Mouse (Mus musculus) left cerebral cortex, postnatal 14 days (tissue): Measurements from ENCODE around the gene Cadps. TPM values are rescaled to one million over a fixed set of nuclear protein-coding genes. Genes with fewer than 3 reads are reported as not detected.

Source experiments
- DNase-seq, 2 experiments: peaks; one replicate each; pipeline ENCODE4 v3.0.0; 2021 to 2022; ENCODE audit warnings: low spot score in 2 of 2, mixed read lengths in 1 of 2
- intact Hi-C: fragments of 180-260 bp; cut with DNase I; formaldehyde crosslinking; loops from one replicate; pipeline ENCODE4 v1.15.1; 2025
- total RNA-seq, 2 experiments: library from RNA; stranded (reverse); gene quantifications; 2 replicates each; pipeline ENCODE4 v1.2.3; 2021

Cadps gene
- total RNA-seq, 2 experiments from 2014 or later, result 227 to 241 TPM

DNA sequence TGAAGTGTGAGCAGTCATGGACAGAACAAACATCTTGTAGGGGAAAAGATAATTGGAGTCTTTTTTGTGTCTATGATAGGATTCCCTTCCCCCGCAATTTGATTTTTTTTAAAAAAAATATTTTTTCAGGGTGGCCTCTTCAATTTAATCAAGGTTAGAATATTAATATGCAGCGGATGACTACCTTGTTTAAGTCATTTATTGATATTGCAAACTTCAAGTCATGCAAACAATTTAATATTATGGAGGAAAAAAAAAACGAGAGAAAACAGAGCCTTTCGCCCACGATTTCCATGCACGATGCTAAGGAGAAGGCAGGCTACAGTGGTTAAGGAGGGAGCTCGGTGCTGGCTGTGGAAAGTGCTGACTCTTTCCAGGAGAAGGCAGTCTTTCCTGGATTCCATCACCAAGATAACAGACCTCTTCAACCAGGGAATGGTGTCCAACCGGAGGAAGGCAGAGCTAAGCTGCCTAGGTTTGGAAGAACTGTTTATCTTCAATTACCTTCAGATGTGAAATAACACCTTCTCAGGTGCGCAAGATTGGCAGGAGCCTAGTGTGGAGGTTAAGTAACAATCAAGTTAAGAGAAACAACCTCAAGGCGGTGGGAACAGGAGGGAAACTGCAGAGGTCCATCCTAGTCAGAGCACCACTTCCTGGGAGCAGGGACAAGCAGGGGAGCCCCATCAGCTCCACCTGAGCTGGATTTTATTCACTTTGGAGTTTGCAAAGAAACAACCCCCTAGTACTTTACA lies 483.9 kb downstream of the Cadps start:
- intact Hi-C loops, result no loop called here
- DNase-seq, result no peak

DNA sequence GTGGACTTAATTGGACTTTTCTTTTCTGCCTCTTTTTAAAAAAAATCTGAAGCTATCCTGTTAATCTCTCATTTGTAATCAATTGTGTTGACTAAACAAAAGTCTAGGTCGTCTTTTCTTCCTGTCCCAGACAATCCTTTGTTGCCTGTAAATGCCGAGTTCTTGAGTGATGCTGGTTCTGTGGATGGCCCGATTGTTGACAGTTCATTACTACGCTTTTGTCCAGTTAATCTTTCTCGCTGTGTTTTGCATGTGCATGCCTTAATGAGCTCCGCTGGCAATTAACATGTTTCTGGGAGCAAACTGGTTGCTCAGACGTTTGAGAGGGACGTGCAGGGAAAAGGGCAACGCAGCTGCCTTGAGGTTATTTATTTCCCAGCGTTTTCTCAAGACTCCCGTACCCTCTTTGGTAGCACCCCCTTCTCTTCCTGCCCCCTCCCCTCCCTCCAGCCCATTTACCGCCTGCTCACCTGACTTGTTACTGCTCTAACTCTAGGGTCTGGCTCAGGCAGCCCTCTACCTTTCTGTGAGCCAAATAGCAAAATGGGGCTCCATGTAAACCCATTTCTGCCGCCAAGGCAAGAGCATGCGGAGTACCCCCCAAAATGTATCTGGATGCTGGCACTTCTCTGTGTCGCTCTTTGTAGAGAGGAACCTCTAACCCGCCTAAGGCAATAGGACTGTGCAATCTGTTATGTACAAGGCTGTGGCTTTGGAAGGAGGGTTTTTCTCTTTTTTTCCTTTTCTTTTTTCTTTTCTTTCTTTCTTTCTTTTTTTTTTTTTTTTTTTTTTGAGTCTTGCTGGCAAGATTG lies 484.7 kb downstream of the Cadps start:
- DNase-seq, result peak in 1 of 2 experiments; percentile 64

DNA sequence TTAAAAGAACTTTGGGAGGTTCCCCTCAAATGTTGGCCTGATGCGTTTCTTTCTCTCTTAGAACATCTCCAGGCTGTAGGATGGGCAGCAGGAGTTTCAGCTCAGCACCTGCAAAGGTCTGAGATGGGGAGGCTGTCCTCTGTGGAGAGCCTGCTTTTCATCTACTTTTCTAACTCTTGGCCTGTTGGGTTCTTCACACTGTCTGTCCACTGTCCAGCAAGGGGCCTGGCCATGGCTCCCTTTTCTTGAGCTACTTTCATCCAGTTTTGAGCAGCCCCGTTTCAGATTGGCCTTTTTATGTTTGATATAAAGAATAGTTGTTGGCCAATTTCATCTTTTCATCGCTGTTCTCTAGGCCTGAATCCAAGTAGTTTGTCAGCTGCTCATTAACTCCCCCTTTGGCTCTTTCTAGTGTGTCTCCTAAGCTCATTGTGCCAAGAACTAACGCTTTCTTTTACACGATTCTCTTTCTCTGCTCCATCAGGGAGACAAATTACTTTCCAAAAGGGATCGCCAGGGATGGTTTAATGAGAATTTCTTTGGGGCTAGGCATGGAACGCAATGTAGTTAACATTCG lies 485.4 kb downstream of the Cadps start:
- peak in 1 of 2 experiments; percentile 61 for DNase-seq
- intact Hi-C loops, result no loop called here

More for the DNA sequence above, 484.7 kb downstream of the Cadps start:
- intact Hi-C loops, result no loop called here

DNA sequence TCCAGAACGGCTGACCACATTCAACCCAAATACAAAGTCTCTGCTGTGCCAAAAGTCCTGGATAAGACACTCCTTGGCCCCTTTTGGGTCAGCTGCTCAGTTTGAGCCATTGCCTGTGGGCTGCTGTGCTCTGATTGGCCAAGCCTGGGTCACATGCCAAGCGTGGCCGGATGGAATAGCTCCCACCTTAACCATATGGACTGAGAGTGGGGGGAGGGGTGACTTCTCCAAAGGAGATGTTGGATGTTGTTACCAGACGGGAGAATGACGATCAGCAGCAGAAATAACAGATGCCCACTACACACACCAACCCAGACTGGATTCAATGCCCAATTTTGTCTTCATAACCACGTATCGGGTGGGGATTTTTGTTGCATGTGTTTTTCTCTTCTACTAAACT lies 488.0 kb downstream of the Cadps start:
- peak in 1 of 2 experiments; percentile 38 for DNase-seq
- intact Hi-C loops, result no loop called here

DNA sequence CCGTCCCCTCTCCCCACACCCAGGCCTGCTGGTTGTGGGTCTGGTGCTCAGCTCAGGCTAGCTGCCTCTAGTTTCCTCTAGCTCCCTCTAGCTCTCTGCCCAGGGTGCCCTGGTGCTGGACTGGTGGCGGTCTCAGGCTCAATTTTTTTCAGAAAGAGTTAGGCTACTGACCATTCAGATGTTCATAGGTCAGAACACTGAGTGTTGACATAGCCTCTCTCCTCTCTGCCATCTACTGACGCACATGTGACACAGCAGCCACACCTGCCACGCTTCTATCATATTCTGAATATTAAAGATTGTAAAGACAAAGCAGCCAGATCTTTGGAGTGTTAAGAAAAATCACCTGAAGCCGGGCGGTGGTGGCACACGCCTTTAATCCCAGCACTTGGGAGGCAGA lies 489.3 kb downstream of the Cadps start:
- DNase-seq, result no peak
- intact Hi-C loops, result no loop called here
